Mouse (Mus musculus) induced T-regulatory cell, adult 2 months (primary cell): ENCODE results near the gene Ms4a15.

Source experiments
- DNase-seq: peaks from one replicate; pipeline ENCODE4 v3.0.0-alpha.2; 2012; ENCODE audit warnings: low read depth

Gene Ms4a15

GRCm38 (mm10) chr19:10959978-10960346 is 33.1 kb downstream of the Ms4a15 start:
- DNase-seq: no peak

- peak; percentile 90 for DNase-seq
Measured at GRCm38 (mm10) chr19:10959085-10959977, 33.7 kb downstream of the Ms4a15 start.

- peak; percentile 41 for DNase-seq
Measured at GRCm38 (mm10) chr19:10952021-10952939, 40.8 kb downstream of the Ms4a15 start.

GRCm38 (mm10) chr19:10949558-10949957 is 43.5 kb downstream of the Ms4a15 start:
- DNase-seq: no peak

- DNase-seq: peak; percentile 99
Measured at GRCm38 (mm10) chr19:10949112-10949511, 43.9 kb downstream of the Ms4a15 start, which contains the start of gene Ccdc86. Ccdc86 (minus strand) TSS chr19:10949266.

- DNase-seq: peak; percentile 52
Measured at GRCm38 (mm10) chr19:10948416-10948815, 44.6 kb downstream of the Ms4a15 start.

- no peak for DNase-seq
Measured at GRCm38 (mm10) chr19:10947219-10947618, 45.8 kb downstream of the Ms4a15 start.

GRCm38 (mm10) chr19:10946506-10946905 is 46.5 kb downstream of the Ms4a15 start:
- no peak for DNase-seq

GRCm38 (mm10) chr19:10943955-10944354 is 49.1 kb downstream of the Ms4a15 start:
- no peak for DNase-seq

- no peak for DNase-seq
Measured at GRCm38 (mm10) chr19:10940801-10941457, 52.1 kb downstream of the Ms4a15 start.

GRCm38 (mm10) chr19:10940097-10940800 is 52.8 kb downstream of the Ms4a15 start:
- peak; percentile 75 for DNase-seq

GRCm38 (mm10) chr19:10938771-10939170 is 54.3 kb downstream of the Ms4a15 start:
- DNase-seq: no peak

GRCm38 (mm10) chr19:10937110-10937563 is 55.9 kb downstream of the Ms4a15 start, which contains the start of gene Ptgdr2:
Ptgdr2 (plus strand) TSS chr19:10937160.
- no peak for DNase-seq

- DNase-seq: peak; percentile 32
Measured at GRCm38 (mm10) chr19:10936077-10936476, 57.0 kb downstream of the Ms4a15 start.

GRCm38 (mm10) chr19:10935029-10935428 is 58.0 kb downstream of the Ms4a15 start:
- DNase-seq: no peak

GRCm38 (mm10) chr19:10930641-10931040 is 62.4 kb downstream of the Ms4a15 start:
- DNase-seq: no peak
